Mouse (Mus musculus): ENCODE measurements around the gene Spns3. TPM values are rescaled to one million over a fixed set of nuclear protein-coding genes. Genes with fewer than 3 reads are reported as not detected.

Gene Spns3
- polyA plus RNA-seq, 1 experiment: 13.2 TPM

DNA sequence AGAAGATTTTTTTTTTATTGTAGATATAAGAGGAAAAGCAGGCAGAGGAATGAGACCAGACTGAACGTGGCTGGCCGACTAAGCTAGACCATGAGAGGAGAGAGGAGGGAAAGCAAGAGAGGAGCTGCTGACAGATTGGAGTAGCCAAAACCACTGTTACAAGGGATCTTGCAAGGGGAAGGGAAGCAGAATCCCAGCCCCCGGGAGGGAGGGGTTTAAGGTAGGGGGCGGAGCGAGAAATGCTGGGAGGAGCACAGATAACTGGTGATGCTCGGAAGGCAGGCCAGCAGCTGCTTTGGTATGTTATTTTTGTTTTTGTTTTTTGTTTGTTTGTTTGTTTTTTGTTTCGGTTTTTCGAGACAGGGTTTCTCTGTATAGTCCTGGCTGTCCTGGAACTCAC lies 18.7 kb upstream of the Spns3 start:
- no peak overlapping the region for H3K4me3 ChIP-seq (replicated peaks; ENCODE audit: control insufficient read depth, low read depth, low read length)
- no peaks in the 10 kb centered on the region; the same call in 1 of the 2 replicates for H3K4me1 ChIP-seq (ENCODE audit: control insufficient read depth, insufficient read depth, low read length)
- TF ChIP-seq CTCF (IDR thresholded peaks at IDR 0.05; ENCODE audit: control insufficient read depth, insufficient read depth, low read length): no peak
- TF ChIP-seq POLR2A (IDR thresholded peaks at IDR 0.05; ENCODE audit: borderline replicate concordance, control insufficient read depth, low read depth, low read length): no peak
- no peak overlapping the region for H3K27ac ChIP-seq (ENCODE audit: control insufficient read depth, insufficient read depth, low read depth, low read length, poor library complexity)
- WGBS: 48% methylated on average over 8 of the region's 8 CpGs

- Histone ChIP-seq H3K4me3 (replicated peaks; ENCODE audit: control insufficient read depth, low read depth, low read length) (no peak overlapping the region), H3K4me1 (ENCODE audit: control insufficient read depth, insufficient read depth, low read length) (no peaks in the 10 kb centered on the region; the same call in 1 of the 2 replicates), H3K27ac (ENCODE audit: control insufficient read depth, insufficient read depth, low read depth, low read length, poor library complexity) (no peak overlapping the region)
- WGBS: 58% methylated on average over 10 of the region's 10 CpGs
- no peak for TF ChIP-seq CTCF (IDR thresholded peaks at IDR 0.05; ENCODE audit: control insufficient read depth, insufficient read depth, low read length)
- no peak for TF ChIP-seq POLR2A (IDR thresholded peaks at IDR 0.05; ENCODE audit: borderline replicate concordance, control insufficient read depth, low read depth, low read length)
Observed at GRCm38 (mm10) chr11:72566816-72567338, 16.6 kb upstream of the Spns3 start.

- H3K27ac ChIP-seq (ENCODE audit: control insufficient read depth, insufficient read depth, low read depth, low read length, poor library complexity): no peak overlapping the region
- 79% methylated on average over 7 of the region's 7 CpGs for WGBS
- TF ChIP-seq POLR2A (IDR thresholded peaks at IDR 0.05; ENCODE audit: borderline replicate concordance, control insufficient read depth, low read depth, low read length) (no peak), CTCF (IDR thresholded peaks at IDR 0.05; ENCODE audit: control insufficient read depth, insufficient read depth, low read length) (no peak)
- no peak overlapping the region for H3K4me3 ChIP-seq (replicated peaks; ENCODE audit: control insufficient read depth, low read depth, low read length)
- no peaks in the 10 kb centered on the region; the same call in 1 of the 2 replicates for H3K4me1 ChIP-seq (ENCODE audit: control insufficient read depth, insufficient read depth, low read length)
Observed at GRCm38 (mm10) chr11:72566304-72566703, 16.0 kb upstream of the Spns3 start.

DNA sequence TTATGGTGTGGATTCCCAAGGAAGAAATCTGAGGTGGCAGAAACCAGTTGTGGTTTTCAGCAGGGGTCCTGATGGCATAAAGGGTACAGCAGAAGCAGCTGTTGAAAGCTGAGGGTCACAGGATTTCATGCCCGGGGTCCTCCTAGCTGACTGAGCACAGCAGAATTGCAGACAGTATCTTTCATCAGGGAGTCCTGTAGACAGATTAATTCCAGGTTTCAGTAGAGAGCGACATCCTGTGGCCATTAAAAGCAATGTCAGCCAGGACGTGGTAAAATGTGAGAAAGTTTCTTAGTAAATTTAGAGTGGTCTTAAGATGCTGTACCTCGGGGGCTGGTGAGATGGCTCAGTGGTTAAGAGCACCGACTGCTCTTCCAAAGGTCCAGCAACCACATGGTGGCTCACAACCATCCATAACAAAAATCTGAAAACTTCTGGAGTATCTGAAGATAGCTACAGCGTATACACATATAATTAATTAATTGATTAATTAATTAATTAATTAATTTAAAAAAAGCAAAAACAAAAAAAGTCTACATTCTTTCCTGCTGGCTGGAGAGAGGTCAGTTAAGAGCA lies 14.0 kb upstream of the Spns3 start:
- no peak; the same call in 1 of the 2 replicates for TF ChIP-seq CTCF (IDR thresholded peaks at IDR 0.05; ENCODE audit: control insufficient read depth, insufficient read depth, low read length)
- no peak for TF ChIP-seq POLR2A (IDR thresholded peaks at IDR 0.05; ENCODE audit: borderline replicate concordance, control insufficient read depth, low read depth, low read length)
- Histone ChIP-seq H3K4me1 (ENCODE audit: control insufficient read depth, insufficient read depth, low read length) (no peaks in the 10 kb centered on the region; the same call in 1 of the 2 replicates), H3K4me3 (replicated peaks; ENCODE audit: control insufficient read depth, low read depth, low read length) (no peak overlapping the region), H3K27ac (ENCODE audit: control insufficient read depth, insufficient read depth, low read depth, low read length, poor library complexity) (no peak overlapping the region)
- WGBS: 16% methylated on average over 6 of the region's 6 CpGs

DNA sequence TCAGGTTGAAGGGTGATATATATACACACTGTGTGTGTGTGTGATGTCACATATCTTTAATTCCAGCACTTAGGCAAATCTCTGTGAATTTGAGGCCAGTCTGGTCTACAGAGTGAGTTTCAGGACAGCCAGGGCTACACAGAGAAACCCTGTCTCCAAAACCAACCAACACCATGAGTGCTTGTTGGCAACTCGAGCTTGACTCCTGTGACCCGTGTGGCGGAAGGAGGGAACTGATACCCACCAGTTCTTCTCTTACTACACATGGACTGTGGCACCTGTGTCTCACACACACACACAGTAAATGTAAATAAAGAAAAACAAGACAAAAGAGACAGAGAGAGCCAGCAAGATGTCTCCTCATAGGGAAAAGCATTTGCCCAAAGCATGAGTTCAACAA lies 10.4 kb upstream of the Spns3 start:
- H3K4me3 ChIP-seq (replicated peaks; ENCODE audit: control insufficient read depth, low read depth, low read length): no peak overlapping the region
- H3K4me1 ChIP-seq (ENCODE audit: control insufficient read depth, insufficient read depth, low read length): peaks cover 2% of the 10 kb centered on the region
- TF ChIP-seq CTCF (IDR thresholded peaks at IDR 0.05; ENCODE audit: control insufficient read depth, insufficient read depth, low read length): no peak
- no peak for TF ChIP-seq POLR2A (IDR thresholded peaks at IDR 0.05; ENCODE audit: borderline replicate concordance, control insufficient read depth, low read depth, low read length)
- no peak overlapping the region; the same call in 1 of the 2 replicates for H3K27ac ChIP-seq (ENCODE audit: control insufficient read depth, insufficient read depth, low read depth, low read length, poor library complexity)
- 44% methylated on average over 3 of the region's 3 CpGs for WGBS

DNA sequence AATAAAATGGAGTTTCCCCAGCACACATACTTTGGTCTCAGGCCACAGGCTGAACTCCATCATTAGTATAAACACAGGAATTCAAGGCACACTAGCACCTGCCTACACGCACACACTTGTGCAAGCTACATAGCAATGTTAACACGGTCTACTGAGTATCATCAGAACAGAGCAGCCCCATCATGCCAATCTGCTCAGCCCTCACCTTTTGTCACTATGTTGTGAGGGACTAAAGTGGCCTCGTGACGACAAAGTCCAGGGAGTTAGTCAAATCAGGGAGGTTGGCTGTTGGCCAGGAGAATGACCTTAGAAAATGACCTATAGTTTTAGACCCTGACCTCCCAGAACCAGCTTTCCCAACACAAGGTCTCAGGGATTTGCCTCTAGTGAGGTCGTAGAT lies 7.8 kb upstream of the Spns3 start:
- TF ChIP-seq CTCF (IDR thresholded peaks at IDR 0.05; ENCODE audit: control insufficient read depth, insufficient read depth, low read length): no peak
- TF ChIP-seq POLR2A (IDR thresholded peaks at IDR 0.05; ENCODE audit: borderline replicate concordance, control insufficient read depth, low read depth, low read length): no peak

DNA sequence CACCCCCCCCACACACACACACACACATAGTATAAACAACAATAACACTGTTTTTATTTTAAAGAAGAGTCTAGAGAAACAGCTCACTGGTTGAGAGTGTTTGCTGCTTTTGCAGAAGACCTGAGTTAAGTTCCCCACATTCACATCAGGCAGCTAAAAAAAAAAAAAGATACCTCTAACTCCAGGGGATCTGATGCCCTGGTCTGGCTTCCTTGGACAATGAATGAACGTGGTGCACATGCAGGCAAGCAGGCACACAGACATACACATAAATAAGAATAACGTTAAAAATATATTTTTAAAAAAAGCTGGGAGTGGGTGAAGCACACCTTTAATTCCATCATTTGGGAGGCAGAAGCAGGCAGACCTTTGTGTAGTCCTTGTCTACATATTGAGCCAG lies 6.6 kb upstream of the Spns3 start:
- peaks cover 4% of the 10 kb centered on the region for H3K4me1 ChIP-seq (ENCODE audit: control insufficient read depth, insufficient read depth, low read length)
- H3K4me3 ChIP-seq (replicated peaks; ENCODE audit: control insufficient read depth, low read depth, low read length): no peak overlapping the region
- TF ChIP-seq POLR2A (IDR thresholded peaks at IDR 0.05; ENCODE audit: borderline replicate concordance, control insufficient read depth, low read depth, low read length): no peak
- no peak for TF ChIP-seq CTCF (IDR thresholded peaks at IDR 0.05; ENCODE audit: control insufficient read depth, insufficient read depth, low read length)
- 74% methylated on average over 2 of the region's 2 CpGs for WGBS
- no peak overlapping the region for H3K27ac ChIP-seq (ENCODE audit: control insufficient read depth, insufficient read depth, low read depth, low read length, poor library complexity)

More for the DNA sequence above, 7.8 kb upstream of the Spns3 start:
- Histone ChIP-seq H3K27ac (ENCODE audit: control insufficient read depth, insufficient read depth, low read depth, low read length, poor library complexity) (no peak overlapping the region), H3K4me1 (ENCODE audit: control insufficient read depth, insufficient read depth, low read length) (peaks cover 2% of the 10 kb centered on the region), H3K4me3 (replicated peaks; ENCODE audit: control insufficient read depth, low read depth, low read length) (no peak overlapping the region)
- WGBS: 78% methylated on average over 5 of the region's 5 CpGs

GRCm38 (mm10) chr11:72556470-72556869 lies 6.2 kb upstream of the Spns3 start:
- H3K4me1 ChIP-seq (ENCODE audit: control insufficient read depth, insufficient read depth, low read length): peaks cover 4% of the 10 kb centered on the region
- 80% methylated on average over 4 of the region's 4 CpGs for WGBS
- H3K27ac ChIP-seq (ENCODE audit: control insufficient read depth, insufficient read depth, low read depth, low read length, poor library complexity): no peak overlapping the region
- TF ChIP-seq POLR2A (IDR thresholded peaks at IDR 0.05; ENCODE audit: borderline replicate concordance, control insufficient read depth, low read depth, low read length) (no peak), CTCF (IDR thresholded peaks at IDR 0.05; ENCODE audit: control insufficient read depth, insufficient read depth, low read length) (no peak)
- H3K4me3 ChIP-seq (replicated peaks; ENCODE audit: control insufficient read depth, low read depth, low read length): no peak overlapping the region

Measured in bone marrow, adult 2 months (tissue).